Mouse (Mus musculus): ENCODE results near the gene Zbtb49. TPM values are rescaled to one million over a fixed set of nuclear protein-coding genes. Genes with fewer than 3 reads are reported as not detected.

Gene Zbtb49
- polyA plus RNA-seq, 1 experiment from 2014 or later = 6.7 TPM

- Histone ChIP-seq H3K27me3 (ENCODE audit: control insufficient read depth, insufficient read depth, low read length) (no peaks in the 10 kb centered on the region), H3K9me3 (replicated peaks; ENCODE audit: control insufficient read depth, low read length) (no peaks in the 10 kb centered on the region), H3K9ac (ENCODE audit: low read depth, low read length) (no peak overlapping the region), H3K4me3 (ENCODE audit: low read depth, low read length) (no peak overlapping the region), H3K4me2 (no peak overlapping the region), H3K36me3 (ENCODE audit: control insufficient read depth, insufficient read depth, low read length) (no peaks in the 10 kb centered on the region), H3K27ac (ENCODE audit: low read depth, low read length) (no peak overlapping the region), H3K4me1 (ENCODE audit: control insufficient read depth, insufficient read depth, low read length) (no peaks in the 10 kb centered on the region)
- no peak for ATAC-seq (replicated peaks; ENCODE audit: insufficient number of reproducible peaks, low FRiP score, low TSS enrichment)
- 80% methylated on average over 16 of the region's 16 CpGs for WGBS (ENCODE audit: insufficient replicate concordance)
Observed at GRCm38 (mm10) chr5:38174256-38174912, 45.9 kb downstream of the Zbtb49 start.

DNA sequence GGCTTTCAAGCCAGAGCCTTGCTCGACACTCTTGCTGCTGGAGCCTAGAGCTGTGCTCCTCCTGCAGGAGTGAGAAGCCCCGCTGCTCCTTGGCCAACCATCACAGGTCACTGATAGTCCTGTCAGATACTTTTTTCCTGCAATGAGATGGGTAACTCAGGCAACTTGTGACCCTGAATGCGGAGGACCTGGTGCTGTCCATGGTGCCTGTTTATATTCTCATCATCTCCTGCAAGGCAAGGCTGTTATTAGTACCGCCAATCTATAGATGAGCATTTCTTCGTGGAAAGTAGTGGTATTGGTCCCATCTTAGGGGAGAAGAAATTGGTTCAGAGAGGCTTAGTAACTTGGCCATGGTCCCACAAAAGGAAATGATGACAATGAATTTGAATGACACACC lies 46.5 kb downstream of the Zbtb49 start:
- H3K4me3 ChIP-seq (ENCODE audit: low read depth, low read length) = no peak overlapping the region
- H3K27me3 ChIP-seq (ENCODE audit: control insufficient read depth, insufficient read depth, low read length) = no peaks in the 10 kb centered on the region
- H3K27ac ChIP-seq (ENCODE audit: low read depth, low read length) = no peak overlapping the region
- no peak for ATAC-seq (replicated peaks; ENCODE audit: insufficient number of reproducible peaks, low FRiP score, low TSS enrichment)
- H3K4me1 ChIP-seq (ENCODE audit: control insufficient read depth, insufficient read depth, low read length) = no peaks in the 10 kb centered on the region
- H3K36me3 ChIP-seq (ENCODE audit: control insufficient read depth, insufficient read depth, low read length) = no peaks in the 10 kb centered on the region
- no peak overlapping the region for H3K9ac ChIP-seq (ENCODE audit: low read depth, low read length)
- 41% methylated on average over 5 of the region's 5 CpGs for WGBS (ENCODE audit: insufficient replicate concordance)
- no peaks in the 10 kb centered on the region for H3K9me3 ChIP-seq (replicated peaks; ENCODE audit: control insufficient read depth, low read length)
- H3K4me2 ChIP-seq = no peak overlapping the region

DNA sequence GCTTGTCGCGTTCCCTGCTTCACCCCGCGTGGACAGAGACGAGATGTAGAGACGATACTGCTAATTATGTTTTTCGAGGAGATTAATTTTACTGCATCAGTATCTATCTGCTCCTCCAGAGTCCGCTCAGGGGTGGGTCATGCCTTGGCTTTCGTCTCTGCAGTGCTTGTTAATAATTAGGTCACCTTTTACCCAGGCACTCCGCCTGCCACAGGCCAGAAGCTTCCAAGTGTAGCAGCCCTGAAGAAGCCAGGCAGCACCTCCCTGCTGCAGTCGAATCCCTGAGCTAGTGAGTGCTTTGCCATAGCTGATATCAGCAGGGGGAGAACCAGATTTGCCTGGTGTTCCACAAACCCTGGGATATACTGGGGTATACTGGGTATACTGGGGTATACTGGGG lies 51.8 kb downstream of the Zbtb49 start:
- Histone ChIP-seq H3K9me3 (replicated peaks; ENCODE audit: control insufficient read depth, low read length) (no peaks in the 10 kb centered on the region), H3K4me3 (ENCODE audit: low read depth, low read length) (no peak overlapping the region), H3K36me3 (ENCODE audit: control insufficient read depth, insufficient read depth, low read length) (no peaks in the 10 kb centered on the region), H3K4me1 (ENCODE audit: control insufficient read depth, insufficient read depth, low read length) (no peaks in the 10 kb centered on the region), H3K27ac (ENCODE audit: low read depth, low read length) (no peak overlapping the region), H3K9ac (ENCODE audit: low read depth, low read length) (no peak overlapping the region), H3K4me2 (no peak overlapping the region), H3K27me3 (ENCODE audit: control insufficient read depth, insufficient read depth, low read length) (0 out of 2 replicates have a peak, but pooled peaks cover 5% of the 10 kb centered on the region)
- WGBS (ENCODE audit: insufficient replicate concordance) = 72% methylated on average over 11 of the region's 11 CpGs
- no peak for ATAC-seq (replicated peaks; ENCODE audit: insufficient number of reproducible peaks, low FRiP score, low TSS enrichment)

DNA sequence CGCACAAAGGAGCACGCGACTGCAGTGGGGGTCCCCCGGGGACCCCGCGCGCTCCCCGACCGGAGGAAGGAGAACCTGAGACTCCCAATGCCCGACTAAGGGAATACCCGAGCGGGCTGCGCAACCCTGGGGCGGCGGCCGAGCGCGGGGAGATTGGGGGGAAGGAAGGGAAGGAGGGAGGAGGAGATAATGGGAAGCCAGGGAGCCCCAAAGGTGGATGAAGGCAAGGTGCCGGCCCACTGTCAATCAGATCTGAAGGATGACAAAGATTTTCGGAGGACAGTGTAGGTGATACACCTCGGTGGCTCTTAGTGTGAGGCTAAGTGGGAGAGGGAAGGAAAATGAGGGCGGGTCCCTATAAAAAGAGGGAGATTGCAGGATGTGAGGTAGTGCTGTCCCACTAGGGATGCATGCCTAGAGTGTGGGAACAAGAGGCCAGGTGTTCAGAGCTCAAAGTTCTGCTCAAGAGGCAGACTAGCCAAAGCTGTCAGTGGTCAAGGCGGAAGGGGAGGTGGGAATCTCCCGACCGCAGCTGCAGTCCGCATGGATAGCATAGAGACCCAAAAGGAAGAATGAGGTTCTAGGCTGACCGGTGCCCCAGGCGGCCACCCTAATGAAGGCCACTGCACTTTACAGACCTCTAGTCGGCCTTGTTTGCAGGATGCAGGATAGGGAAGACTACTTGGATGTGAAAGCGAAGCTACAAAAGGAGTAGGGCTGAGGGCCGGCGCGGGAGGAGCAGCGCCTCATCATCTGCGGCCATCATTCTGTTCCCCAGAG lies 60.4 kb downstream of the Zbtb49 start, which contains the start of gene Nsg1:
TSS of gene Nsg1 (minus strand) at position 274 of the 780 bp plus-strand sequence.
- Histone ChIP-seq H3K9ac (ENCODE audit: low read depth, low read length) (peak within 1 kb of the TSS; percentile 73), H3K9me3 (replicated peaks; ENCODE audit: control insufficient read depth, low read length) (no peaks in the 10 kb centered on the region), H3K4me1 (ENCODE audit: control insufficient read depth, insufficient read depth, low read length) (no peaks in the 10 kb centered on the region), H3K4me2 (peak within 1 kb of the TSS; percentile 88), H3K27me3 (ENCODE audit: control insufficient read depth, insufficient read depth, low read length) (peaks cover 63% of the 10 kb centered on the region), H3K27ac (ENCODE audit: low read depth, low read length) (no peak within 1 kb of the TSS), H3K4me3 (ENCODE audit: low read depth, low read length) (peak within 1 kb of the TSS; percentile 63), H3K36me3 (ENCODE audit: control insufficient read depth, insufficient read depth, low read length) (no peaks in the 10 kb centered on the region)
- 11% methylated on average over 35 of the region's 35 CpGs for WGBS (ENCODE audit: insufficient replicate concordance)
- no peak for ATAC-seq (replicated peaks; ENCODE audit: insufficient number of reproducible peaks, low FRiP score, low TSS enrichment)

DNA sequence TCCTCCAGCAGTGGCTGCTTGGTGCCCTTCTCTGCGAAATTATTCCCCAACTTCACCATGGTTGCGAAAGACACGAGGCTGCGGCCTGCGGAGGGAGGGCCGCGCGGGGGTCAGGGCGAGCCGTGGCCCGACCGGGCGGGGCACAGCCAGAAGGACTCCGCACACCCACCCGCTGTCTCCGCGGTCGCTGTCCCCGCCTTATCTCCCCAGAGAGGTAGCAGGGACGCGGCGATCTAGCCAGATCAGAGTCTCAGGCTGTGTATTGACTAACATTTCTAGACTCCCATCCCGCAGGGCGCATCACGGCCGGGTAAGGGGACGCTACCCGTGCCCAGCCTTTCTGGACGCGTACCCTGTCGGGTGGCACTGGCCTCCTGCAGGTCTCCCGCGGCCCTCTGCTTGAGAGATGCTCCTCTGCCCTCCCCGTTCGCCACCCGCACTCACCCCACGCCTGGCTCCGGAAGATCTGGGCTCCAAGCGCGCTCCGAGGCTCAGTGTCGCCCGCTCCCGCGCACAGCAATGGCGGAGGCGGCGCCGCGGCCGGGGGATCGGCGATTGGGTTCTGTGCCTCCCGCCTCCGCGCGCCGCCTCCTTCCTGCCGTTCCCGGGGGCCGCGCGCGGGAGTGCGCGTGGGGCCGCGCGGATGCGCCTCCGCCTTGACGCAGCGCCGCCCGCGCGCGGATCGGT lies 61.2 kb downstream of the Zbtb49 start:
- Histone ChIP-seq H3K9me3 (replicated peaks; ENCODE audit: control insufficient read depth, low read length) (no peaks in the 10 kb centered on the region), H3K9ac (ENCODE audit: low read depth, low read length) (peak overlapping the region; percentile 73), H3K27me3 (ENCODE audit: control insufficient read depth, insufficient read depth, low read length) (peaks cover 61% of the 10 kb centered on the region), H3K4me3 (ENCODE audit: low read depth, low read length) (peak overlapping the region; percentile 63), H3K27ac (ENCODE audit: low read depth, low read length) (no peak overlapping the region), H3K4me1 (ENCODE audit: control insufficient read depth, insufficient read depth, low read length) (no peaks in the 10 kb centered on the region), H3K36me3 (ENCODE audit: control insufficient read depth, insufficient read depth, low read length) (no peaks in the 10 kb centered on the region), H3K4me2 (peak overlapping the region; percentile 88)
- WGBS (ENCODE audit: insufficient replicate concordance) = under 1% methylated on average over 72 of the region's 79 CpGs
- ATAC-seq (replicated peaks; ENCODE audit: insufficient number of reproducible peaks, low FRiP score, low TSS enrichment) = 0 out of 2 replicates have a peak, but pooled peaks have one; percentile 31

DNA sequence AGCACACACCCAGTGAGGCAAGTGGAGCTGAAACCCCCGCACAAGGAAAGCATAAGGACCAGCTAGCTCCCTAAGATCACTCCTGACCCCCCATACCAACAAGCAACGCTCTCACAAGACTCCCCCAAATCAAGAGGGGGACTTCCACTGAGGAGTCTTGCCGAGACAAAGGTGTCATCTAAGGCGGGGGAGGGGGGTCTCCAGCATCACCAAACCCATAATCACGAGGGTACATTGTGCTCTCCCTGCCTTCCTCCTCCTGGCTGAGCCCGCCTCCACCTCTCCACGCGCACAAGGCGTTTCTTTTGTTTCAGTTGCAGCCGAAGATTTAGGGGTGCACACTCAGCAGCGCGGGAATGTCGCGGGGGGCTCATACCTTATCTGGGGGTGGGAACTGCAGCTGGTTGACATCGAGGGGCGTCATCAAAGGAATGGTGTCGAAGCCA lies 61.7 kb downstream of the Zbtb49 start:
- H3K4me1 ChIP-seq (ENCODE audit: control insufficient read depth, insufficient read depth, low read length) = no peaks in the 10 kb centered on the region
- peaks cover 57% of the 10 kb centered on the region for H3K27me3 ChIP-seq (ENCODE audit: control insufficient read depth, insufficient read depth, low read length)
- H3K27ac ChIP-seq (ENCODE audit: low read depth, low read length) = no peak overlapping the region
- peak overlapping the region; percentile 63 for H3K4me3 ChIP-seq (ENCODE audit: low read depth, low read length)
- peak overlapping the region; percentile 16; the same call in 1 of the 2 replicates for H3K9ac ChIP-seq (ENCODE audit: low read depth, low read length)
- H3K4me2 ChIP-seq = peak overlapping the region; percentile 88
- no peak for ATAC-seq (replicated peaks; ENCODE audit: insufficient number of reproducible peaks, low FRiP score, low TSS enrichment)
- 5% methylated on average over 17 of the region's 17 CpGs for WGBS (ENCODE audit: insufficient replicate concordance)
- no peaks in the 10 kb centered on the region for H3K9me3 ChIP-seq (replicated peaks; ENCODE audit: control insufficient read depth, low read length)
- no peaks in the 10 kb centered on the region for H3K36me3 ChIP-seq (ENCODE audit: control insufficient read depth, insufficient read depth, low read length)

DNA sequence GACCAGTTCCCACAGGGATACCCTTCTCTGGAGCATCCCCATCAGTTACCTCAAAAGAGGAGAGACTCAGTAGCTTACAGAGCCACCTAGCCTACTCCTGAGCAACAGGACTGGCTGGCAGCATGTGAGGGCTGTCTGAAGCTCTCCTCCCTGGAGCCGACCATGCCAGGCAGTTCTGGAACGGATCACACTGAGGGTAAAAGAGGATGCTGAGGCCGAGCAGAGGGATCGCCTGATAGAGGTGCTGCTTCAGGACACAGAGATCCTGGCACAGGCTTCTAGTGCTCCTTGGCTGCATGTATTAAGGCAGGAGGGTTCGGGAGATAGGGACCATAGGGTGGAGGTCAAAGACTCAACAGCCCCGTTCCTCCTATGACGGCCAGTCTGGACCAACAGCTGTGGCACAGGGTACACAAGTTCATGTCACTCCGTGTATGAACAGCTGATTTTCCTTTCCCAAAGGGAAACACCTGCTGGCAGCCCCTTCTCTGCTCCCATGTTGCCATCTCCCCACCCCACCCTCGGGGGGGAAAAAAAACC lies 62.7 kb downstream of the Zbtb49 start:
- Histone ChIP-seq H3K4me1 (ENCODE audit: control insufficient read depth, insufficient read depth, low read length) (no peaks in the 10 kb centered on the region), H3K9me3 (replicated peaks; ENCODE audit: control insufficient read depth, low read length) (no peaks in the 10 kb centered on the region), H3K4me3 (ENCODE audit: low read depth, low read length) (no peak overlapping the region), H3K4me2 (no peak overlapping the region), H3K27me3 (ENCODE audit: control insufficient read depth, insufficient read depth, low read length) (peaks cover 57% of the 10 kb centered on the region), H3K9ac (ENCODE audit: low read depth, low read length) (no peak overlapping the region), H3K27ac (ENCODE audit: low read depth, low read length) (no peak overlapping the region), H3K36me3 (ENCODE audit: control insufficient read depth, insufficient read depth, low read length) (no peaks in the 10 kb centered on the region)
- no peak for ATAC-seq (replicated peaks; ENCODE audit: insufficient number of reproducible peaks, low FRiP score, low TSS enrichment)
- 54% methylated on average over 9 of the region's 9 CpGs for WGBS (ENCODE audit: insufficient replicate concordance)

DNA sequence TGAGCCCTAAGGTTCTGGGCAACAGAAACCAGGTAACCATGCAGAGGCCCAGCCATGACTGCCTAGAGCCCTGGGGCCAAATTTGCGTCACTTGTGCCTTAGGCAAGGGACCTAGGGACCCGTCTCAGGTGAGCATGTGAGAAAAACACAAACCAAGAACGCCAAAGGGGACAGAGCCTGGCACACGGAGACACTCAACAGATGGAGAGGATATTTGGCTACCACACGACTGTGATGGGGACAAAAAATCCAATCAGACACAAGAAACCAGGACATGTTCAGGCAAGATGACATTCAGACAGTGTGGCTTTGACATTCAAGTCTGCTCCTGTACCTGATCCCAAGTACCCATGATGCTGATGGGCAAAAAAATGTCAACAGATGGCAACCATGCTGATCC lies 66.6 kb downstream of the Zbtb49 start:
- H3K27ac ChIP-seq (ENCODE audit: low read depth, low read length) = no peak overlapping the region
- no peak overlapping the region for H3K4me3 ChIP-seq (ENCODE audit: low read depth, low read length)
- H3K9me3 ChIP-seq (replicated peaks; ENCODE audit: control insufficient read depth, low read length) = no peaks in the 10 kb centered on the region
- ATAC-seq (replicated peaks; ENCODE audit: insufficient number of reproducible peaks, low FRiP score, low TSS enrichment) = no peak
- H3K36me3 ChIP-seq (ENCODE audit: control insufficient read depth, insufficient read depth, low read length) = no peaks in the 10 kb centered on the region; the same call in 1 of the 2 replicates
- WGBS (ENCODE audit: insufficient replicate concordance) = 87% methylated on average over 5 of the region's 5 CpGs
- H3K4me2 ChIP-seq = no peak overlapping the region
- H3K27me3 ChIP-seq (ENCODE audit: control insufficient read depth, insufficient read depth, low read length) = peaks cover 21% of the 10 kb centered on the region
- H3K9ac ChIP-seq (ENCODE audit: low read depth, low read length) = no peak overlapping the region
- no peaks in the 10 kb centered on the region for H3K4me1 ChIP-seq (ENCODE audit: control insufficient read depth, insufficient read depth, low read length)
